Mouse (Mus musculus) urinary bladder, postnatal 14 days (tissue): ENCODE measurements around the gene Ttyh3.

Experiments used
- DNase-seq: peaks from one replicate; pipeline ENCODE4 v3.0.0; 2021; ENCODE audit warnings: low spot score

Ttyh3 gene

GRCm38 (mm10) chr5:140575381-140575866 lies 73.4 kb downstream of the Ttyh3 start:
- no peak for DNase-seq

GRCm38 (mm10) chr5:140572611-140573010 lies 76.2 kb downstream of the Ttyh3 start:
- DNase-seq: no peak

GRCm38 (mm10) chr5:140571673-140572072 lies 77.2 kb downstream of the Ttyh3 start:
- peak; percentile 41 for DNase-seq

- DNase-seq: no peak
These were observed 77.6 kb downstream of the Ttyh3 start for GRCm38 (mm10) chr5:140571201-140571600.
